Comparison of ENCODE assay signal across 25 mouse cellular contexts in the genomic region with DNA sequence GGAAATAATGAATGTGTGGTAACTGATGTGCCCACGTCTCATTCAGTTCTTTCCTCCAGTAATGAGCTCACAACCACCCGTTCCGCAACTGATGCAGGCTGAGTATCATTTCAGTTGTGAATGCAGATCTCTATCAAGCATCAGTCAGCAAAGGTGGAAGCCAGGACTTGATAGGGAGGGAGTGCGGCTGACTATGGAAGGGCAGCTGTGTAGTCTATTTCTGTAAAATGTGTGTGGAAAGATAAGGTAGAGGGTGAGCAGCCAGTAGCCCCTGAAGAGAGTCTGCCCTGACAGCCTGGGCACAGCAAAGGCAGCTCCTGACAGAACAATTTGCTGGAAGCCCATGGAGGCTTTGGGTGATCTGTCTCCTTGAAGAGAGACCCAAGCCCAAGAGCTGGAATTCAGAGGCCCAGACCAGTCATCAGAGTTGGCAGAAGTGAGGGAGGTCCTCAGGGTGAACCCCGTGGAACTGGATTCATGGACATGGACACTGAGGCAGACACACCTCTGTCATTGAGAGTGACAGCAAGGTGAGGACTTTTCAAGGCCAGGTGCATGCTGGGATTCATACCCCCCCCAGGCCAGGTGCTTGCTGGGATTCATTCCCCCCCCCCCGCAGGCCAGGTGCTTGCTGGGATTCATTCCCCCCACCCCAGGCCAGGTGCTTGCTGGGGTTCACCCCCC.
DNase-seq lines count a peak whose midpoint lies in the region; ATAC-seq and TF ChIP-seq lines count a peak whose summit lies in the region.
"Had no signal": no experiment of that assay in that cellular context is flagged by ENCODE, and none has a peak within 500 bp of the region (broad histone marks: within the 10 kb centered on the region; RNA-seq: fewer than 3 reads in every experiment).

No protein-coding gene starts in this region.

- ATAC-seq in liver, embryonic 11.5 days (replicated peaks; ENCODE audit: low FRiP score): peak; percentile 95
- ATAC-seq in liver, embryonic 16.5 days (ENCODE audit: low read depth): peak; percentile 83
- no peak for ATAC-seq in forebrain, postnatal 0 days
- ATAC-seq: forebrain, embryonic 14.5 days; intestine, postnatal 0 days; midbrain, embryonic 13.5 days had no signal

- H3K9me3 ChIP-seq in heart, embryonic 10.5 days: no peaks in the 10 kb centered on the region
- no peaks in the 10 kb centered on the region for H3K9me3 ChIP-seq in liver, embryonic 11.5 days (ENCODE audit: control insufficient read depth, low read length)
- no peaks in the 10 kb centered on the region for H3K9me3 ChIP-seq in liver, embryonic 16.5 days (replicated peaks; ENCODE audit: control insufficient read depth, low read length)
- no peaks in the 10 kb centered on the region for H3K9me3 ChIP-seq in forebrain, postnatal 0 days (ENCODE audit: low read length)
- H3K9me3 ChIP-seq: embryonic facial prominence, embryonic 10.5 days; embryonic facial prominence, embryonic 15.5 days; hindbrain, embryonic 12.5 days; midbrain, embryonic 13.5 days had no signal

- no peaks in the 10 kb centered on the region; the same call in 1 of the 2 replicates for H3K27me3 ChIP-seq in heart, embryonic 10.5 days (ENCODE audit: insufficient read depth, poor library complexity, severe bottlenecking)
- no peaks in the 10 kb centered on the region for H3K27me3 ChIP-seq in liver, embryonic 11.5 days (replicated peaks; ENCODE audit: control insufficient read depth, insufficient read depth, low read length)
- H3K27me3 ChIP-seq in liver, embryonic 16.5 days (ENCODE audit: control insufficient read depth, insufficient read depth, low read depth, low read length): no peaks in the 10 kb centered on the region
- 0 out of 2 replicates have a peak, but pooled peaks cover 5% of the 10 kb centered on the region for H3K27me3 ChIP-seq in forebrain, postnatal 0 days (ENCODE audit: insufficient read depth, low read length)
- H3K27me3 ChIP-seq: CH12.LX; embryonic facial prominence, embryonic 15.5 days; hindbrain, embryonic 12.5 days; megakaryocyte, embryonic 14.5 days had no signal

- H3K9ac ChIP-seq in liver, embryonic 11.5 days (ENCODE audit: low read depth, low read length): no peak overlapping the region
- H3K9ac ChIP-seq in liver, embryonic 16.5 days (ENCODE audit: low read depth, low read length): no peak overlapping the region
- no peak overlapping the region for H3K9ac ChIP-seq in forebrain, postnatal 0 days
- H3K9ac ChIP-seq: embryonic facial prominence, embryonic 15.5 days; hindbrain, embryonic 12.5 days; midbrain, embryonic 13.5 days had no signal

- H3K4me1 ChIP-seq in heart, embryonic 10.5 days: peaks cover 10% of the 10 kb centered on the region; the same call in 1 of the 2 replicates
- H3K4me1 ChIP-seq in liver, embryonic 11.5 days (replicated peaks; ENCODE audit: control insufficient read depth, insufficient read depth, low read length): peaks cover 6% of the 10 kb centered on the region; the same call in 1 of the 2 replicates
- peaks cover 6% of the 10 kb centered on the region; the same call in 1 of the 2 replicates for H3K4me1 ChIP-seq in liver, embryonic 16.5 days (ENCODE audit: control insufficient read depth, low read depth, low read length)
- H3K4me1 ChIP-seq in forebrain, postnatal 0 days (ENCODE audit: insufficient read depth): peaks cover 13% of the 10 kb centered on the region
- H3K4me1 ChIP-seq: embryonic facial prominence, embryonic 15.5 days; megakaryocyte, embryonic 14.5 days had no signal

- TF ChIP-seq CTCF in forebrain, postnatal 0 days (IDR thresholded peaks at IDR 0.05; ENCODE audit: low read depth): no peak

- H3K36me3 ChIP-seq in heart, embryonic 10.5 days: no peaks in the 10 kb centered on the region
- H3K36me3 ChIP-seq in liver, embryonic 11.5 days (ENCODE audit: control insufficient read depth, insufficient read depth, low read length): no peaks in the 10 kb centered on the region
- H3K36me3 ChIP-seq in liver, embryonic 16.5 days (ENCODE audit: control insufficient read depth, insufficient read depth): no peaks in the 10 kb centered on the region
- H3K36me3 ChIP-seq in forebrain, postnatal 0 days (ENCODE audit: insufficient read depth): no peaks in the 10 kb centered on the region
- H3K36me3 ChIP-seq: embryonic facial prominence, embryonic 10.5 days; embryonic facial prominence, embryonic 15.5 days; hindbrain, embryonic 12.5 days; midbrain, embryonic 13.5 days had no signal

- H3K4me2 ChIP-seq in liver, embryonic 11.5 days: peak overlapping the region; percentile 14; the same call in 1 of the 2 replicates
- 0 out of 2 replicates have a peak overlapping the region, but pooled peaks have one; percentile 25 for H3K4me2 ChIP-seq in liver, embryonic 16.5 days (ENCODE audit: low read depth, low read length)
- H3K4me2 ChIP-seq in forebrain, postnatal 0 days (ENCODE audit: low read depth): no peak overlapping the region
- H3K4me2 ChIP-seq: embryonic facial prominence, embryonic 15.5 days; hindbrain, embryonic 12.5 days; midbrain, embryonic 13.5 days had no signal

- WGBS in heart, embryonic 10.5 days: 75% methylated on average over 6 of the region's 6 CpGs
- 64% methylated on average over 6 of the region's 6 CpGs for WGBS in liver, embryonic 11.5 days
- WGBS in liver, embryonic 16.5 days (ENCODE audit: insufficient replicate concordance): 39% methylated on average over 6 of the region's 6 CpGs
- WGBS in forebrain, postnatal 0 days: 92% methylated on average over 6 of the region's 6 CpGs

- peak; percentile 66 for DNase-seq in heart, embryonic 10.5 days (ENCODE audit: low spot score)
- no peak for DNase-seq in heart, postnatal 4 days
- DNase-seq in liver, embryonic 11.5 days (ENCODE audit: low spot score): peak; percentile 34
- DNase-seq in forebrain, postnatal 0 days: no peak
- no peak for DNase-seq in frontal cortex, postnatal 25 days (ENCODE audit: low spot score in 2 of 2)
- DNase-seq in frontal cortex, postnatal 14 days (ENCODE audit: low spot score in 2 of 2): no peak
- DNase-seq: adrenal gland, postnatal 10 days; cerebellum, adult 2 months; cerebellum, postnatal 14 days; gastrocnemius, postnatal 10 days; heart, postnatal 14 days; kidney, postnatal 14 days; layer of hippocampus, adult 9-11 months; lung, postnatal 36 days; right cerebral cortex, postnatal 14 days; thymus, postnatal 14 days had no signal

- no peak overlapping the region for H3K27ac ChIP-seq in heart, embryonic 10.5 days
- H3K27ac ChIP-seq in liver, embryonic 11.5 days (ENCODE audit: low read depth, low read length): no peak overlapping the region
- no peak overlapping the region for H3K27ac ChIP-seq in liver, embryonic 16.5 days (ENCODE audit: low read length)
- no peak overlapping the region for H3K27ac ChIP-seq in forebrain, postnatal 0 days (ENCODE audit: low read depth, low read length)
- H3K27ac ChIP-seq: embryonic facial prominence, embryonic 10.5 days; embryonic facial prominence, embryonic 15.5 days; hindbrain, embryonic 12.5 days; midbrain, embryonic 13.5 days had no signal

- H3K4me3 ChIP-seq in heart, embryonic 10.5 days: no peak overlapping the region
- no peak overlapping the region for H3K4me3 ChIP-seq in liver, embryonic 11.5 days (ENCODE audit: low read depth, low read length)
- H3K4me3 ChIP-seq in liver, embryonic 16.5 days (ENCODE audit: low read depth, low read length): no peak overlapping the region
- H3K4me3 ChIP-seq in forebrain, postnatal 0 days (ENCODE audit: low read depth, low read length): no peak overlapping the region
- H3K4me3 ChIP-seq: embryonic facial prominence, embryonic 10.5 days; embryonic facial prominence, embryonic 15.5 days; hindbrain, embryonic 12.5 days; megakaryocyte, embryonic 14.5 days; midbrain, embryonic 13.5 days had no signal

Comparison
In these comparisons a context has a peak if more than half of its experiments do, and no peak if none do; other contexts are left out.
1. DNase-seq: peak in heart, embryonic 10.5 days (single experiment) and liver, embryonic 11.5 days (single experiment); none in heart, postnatal 4 days (single experiment), forebrain, postnatal 0 days (single experiment), frontal cortex, postnatal 25 days (0 of 2) and frontal cortex, postnatal 14 days (0 of 2).